Mouse (Mus musculus) common myeloid progenitor, adult 5-6 weeks (primary cell): ENCODE data around the gene Spint5. TPM values are rescaled to one million over a fixed set of nuclear protein-coding genes. Genes with fewer than 3 reads are reported as not detected.

Experiments used
- ATAC-seq: replicated peaks from 2 replicates; pipeline ENCODE4 v1.8.0; 2016; ENCODE audit warnings: low read depth, mild to moderate bottlenecking, moderate TSS enrichment, inconsistent platforms; ENCODE audit not compliant: poor library complexity, severe bottlenecking
- total RNA-seq: library from RNA; stranded (forward); fragments of 200-1000, 187-1606 nt; gene quantifications from 2 replicates; pipeline ENCODE4 v1.2.3, GENCODE M21; 2017

Spint5 gene
- total RNA-seq, 1 experiment from 2014 or later: not detected

DNA sequence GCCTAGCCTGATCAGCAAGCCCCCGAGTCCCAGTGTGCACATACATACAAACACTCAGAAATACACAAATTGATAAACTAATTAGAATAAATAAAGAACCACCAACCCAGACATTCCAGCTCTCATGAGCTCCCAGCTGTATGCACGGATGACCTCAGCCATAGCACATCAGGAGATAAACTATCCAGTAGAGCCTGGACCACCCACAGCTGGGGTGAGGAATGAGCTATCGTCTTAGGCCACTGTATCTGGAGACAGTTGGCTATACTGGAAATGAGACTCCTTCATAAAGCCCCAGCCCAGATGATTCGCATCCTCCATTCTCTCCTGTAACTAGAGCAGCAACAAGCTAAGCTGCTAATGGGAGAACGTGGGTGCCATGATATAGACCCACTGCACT is 19.7 kb downstream of the Spint5 start:
- no peak for ATAC-seq

DNA sequence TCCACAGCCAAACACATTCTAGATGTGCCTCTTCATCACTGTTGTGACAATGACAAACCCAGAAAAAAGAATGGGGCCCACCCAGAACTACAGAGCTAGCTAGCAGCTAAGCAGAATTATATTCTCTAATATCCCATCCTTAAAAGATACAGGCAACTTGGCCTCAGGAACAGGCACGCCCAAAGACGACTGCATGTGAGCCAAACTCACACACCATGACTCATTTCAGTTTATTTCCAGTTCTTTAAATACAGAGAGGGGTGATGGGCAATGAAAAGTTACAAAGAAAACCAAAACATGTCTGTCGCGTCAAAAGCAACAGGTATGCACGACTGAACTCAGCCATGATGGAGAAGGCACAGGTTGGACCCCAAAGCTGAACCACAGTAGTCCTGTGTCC is 20.3 kb downstream of the Spint5 start:
- ATAC-seq: no peak

DNA sequence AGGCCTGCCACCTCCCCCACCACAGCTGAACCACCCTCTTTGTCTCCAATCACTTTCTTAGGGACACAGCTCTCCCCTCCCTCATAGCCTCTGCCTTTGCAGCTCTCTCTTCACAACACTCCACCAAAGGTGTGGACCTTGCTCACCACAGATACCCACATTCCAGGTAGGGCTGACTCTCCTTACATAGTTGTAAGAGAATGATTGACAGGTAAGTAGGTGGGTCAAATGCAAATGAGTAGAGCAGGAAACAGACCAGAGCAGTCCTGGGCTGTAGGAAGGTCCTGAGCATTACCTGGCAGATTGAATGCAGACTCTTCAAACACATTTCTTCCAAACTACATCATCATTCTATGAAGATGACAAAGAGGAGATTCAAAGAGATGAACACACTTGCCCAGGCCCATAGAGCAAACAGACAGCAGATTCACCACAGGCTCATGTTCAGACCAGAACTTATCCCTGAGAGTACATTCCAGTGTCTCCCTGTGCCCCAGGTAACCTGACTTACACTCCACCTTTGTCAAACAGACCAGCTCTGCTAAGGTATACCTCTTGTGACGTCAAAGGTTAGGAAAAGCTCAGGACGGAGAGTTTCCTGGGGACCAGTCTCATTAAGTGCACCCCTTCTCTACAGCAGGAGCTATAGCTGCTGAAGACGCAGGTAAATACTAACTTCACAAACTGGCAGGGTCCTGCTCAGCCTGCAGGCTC is 22.4 kb downstream of the Spint5 start:
- ATAC-seq: no peak

DNA sequence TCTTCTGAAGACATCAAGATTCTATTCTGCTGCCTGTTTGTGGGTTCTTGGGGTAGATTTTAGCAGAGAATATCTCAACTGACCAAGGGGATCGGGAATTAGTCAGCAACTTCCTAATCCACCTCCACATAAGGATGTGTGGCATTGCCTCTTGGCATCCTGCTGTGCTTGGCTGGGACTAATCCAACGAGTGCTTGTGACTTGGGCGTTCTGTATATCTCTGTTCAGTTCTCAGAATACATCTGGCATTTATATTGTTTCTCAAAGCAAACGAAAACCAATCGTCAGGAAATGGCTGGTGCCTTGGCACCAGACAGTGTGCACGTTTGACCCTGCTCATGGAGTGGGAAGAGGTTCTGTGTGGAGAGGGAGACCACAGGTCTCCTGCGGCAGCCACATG is 24.8 kb downstream of the Spint5 start:
- ATAC-seq: no peak

DNA sequence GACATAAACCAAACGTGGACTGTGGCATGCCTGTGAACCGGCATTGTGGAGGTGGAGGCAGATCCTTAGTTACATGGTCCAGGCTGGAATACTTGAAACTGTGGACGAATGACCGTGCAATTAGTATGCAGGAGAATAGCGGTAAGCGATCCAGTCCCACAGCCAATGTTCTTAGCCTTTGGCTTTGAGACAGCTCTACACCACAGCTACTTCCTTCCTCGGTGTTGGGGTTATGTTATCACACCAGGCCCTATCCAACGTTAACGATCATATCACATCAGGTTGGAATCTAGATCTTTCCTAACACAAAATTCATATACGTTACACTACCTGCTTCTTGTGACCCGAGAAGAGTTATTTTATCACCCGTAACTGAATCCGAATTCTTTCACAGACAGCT is 29.9 kb downstream of the Spint5 start:
- ATAC-seq: peak; percentile 58

DNA sequence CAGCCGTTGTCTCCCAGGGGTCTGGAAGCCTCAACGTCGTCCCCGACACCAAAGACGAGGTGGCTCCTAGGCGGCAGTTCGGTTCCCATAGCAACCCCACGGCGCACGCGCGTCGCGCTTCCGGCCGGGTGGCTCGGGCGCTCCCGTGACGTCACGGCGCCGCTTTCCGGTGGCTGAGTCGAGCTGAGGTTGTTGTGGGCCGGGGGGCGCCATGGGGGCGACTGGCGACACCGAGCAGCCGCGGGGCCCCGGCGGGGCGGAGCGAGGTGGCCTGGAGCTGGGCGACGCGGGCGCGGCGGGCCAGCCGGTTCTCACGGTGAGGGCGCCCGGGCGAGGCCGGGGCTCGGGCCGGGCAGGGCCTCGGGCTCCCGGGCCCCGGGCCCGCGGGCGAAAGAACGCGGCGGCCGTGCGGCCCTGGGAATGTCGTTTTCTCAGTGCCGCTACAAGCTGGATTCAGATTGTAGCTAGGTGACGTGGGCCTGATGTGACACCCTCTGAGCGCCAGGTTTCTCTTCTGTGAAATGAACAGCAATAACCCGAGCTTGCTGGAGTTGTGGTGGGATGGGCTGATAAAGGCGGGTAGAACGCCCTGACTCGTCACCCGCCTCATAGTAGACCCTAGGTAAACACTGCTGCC is 30.9 kb downstream of the Spint5 start, which contains the start of the genes Wfdc3 and Dnttip1:
TSS of gene Wfdc3 (minus strand) at position 89 of the 637 bp plus-strand sequence.
TSS of gene Dnttip1 (plus strand) at position 141 of the 637 bp plus-strand sequence.
- ATAC-seq: peak; percentile 82

DNA sequence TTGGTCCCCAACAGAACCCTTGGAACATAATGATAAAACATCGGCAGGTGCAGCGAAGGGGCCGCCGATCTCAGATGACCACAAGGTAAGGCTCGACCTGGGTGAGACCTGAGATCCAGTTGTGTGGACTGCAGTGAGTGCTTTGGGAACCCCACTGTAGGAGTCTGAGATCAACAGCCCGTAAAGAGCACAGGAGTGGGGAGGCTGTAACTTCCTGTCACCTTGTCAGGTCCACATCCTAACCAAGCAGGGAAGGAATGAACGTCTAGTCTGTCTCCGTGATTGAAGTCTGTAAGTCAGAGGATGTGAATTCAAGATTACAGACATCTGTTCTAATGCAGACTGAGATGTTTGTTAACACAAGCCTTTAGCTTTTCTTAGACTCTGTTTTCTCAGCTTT is 31.6 kb downstream of the Spint5 start:
- ATAC-seq: 0 out of 2 replicates have a peak, but pooled peaks have one; percentile 7

DNA sequence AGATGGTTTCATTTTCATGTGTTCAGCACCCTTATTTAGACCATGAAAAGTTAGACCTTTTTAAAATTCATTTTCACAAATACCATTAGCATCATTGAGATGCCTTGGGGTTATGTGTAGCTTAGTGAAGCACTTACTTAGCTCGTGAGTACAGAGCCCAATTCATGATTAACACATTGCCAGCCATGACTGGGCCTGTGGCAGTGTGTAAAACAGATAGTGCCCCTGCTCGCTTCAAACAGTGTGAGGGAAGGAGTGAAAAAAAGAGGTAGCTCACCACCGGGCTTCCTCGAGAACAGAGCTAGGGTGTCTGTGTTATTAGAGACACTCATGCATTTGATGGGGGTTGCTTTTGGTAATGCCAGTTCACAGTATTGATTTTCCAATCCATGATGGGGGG is 33.1 kb downstream of the Spint5 start:
- ATAC-seq: no peak

DNA sequence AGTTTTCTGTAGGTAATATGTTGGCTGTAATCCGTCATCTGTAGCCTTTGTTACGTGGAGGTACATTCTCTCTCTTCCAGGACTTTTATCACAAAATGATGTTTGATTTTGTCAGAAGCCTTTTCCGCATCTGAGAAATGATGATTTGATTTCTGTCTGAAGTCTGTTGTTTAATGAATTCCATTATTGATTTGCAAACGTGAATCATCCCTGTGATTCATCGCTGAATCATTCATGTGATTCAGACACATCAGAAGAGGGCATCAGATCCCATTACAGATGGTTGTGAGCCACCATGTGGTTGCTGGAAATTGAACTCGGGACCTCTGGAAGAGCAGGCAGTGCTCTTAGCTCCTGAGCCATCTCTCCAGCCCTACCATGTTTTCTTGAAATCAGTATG is 33.9 kb downstream of the Spint5 start:
- no peak for ATAC-seq

DNA sequence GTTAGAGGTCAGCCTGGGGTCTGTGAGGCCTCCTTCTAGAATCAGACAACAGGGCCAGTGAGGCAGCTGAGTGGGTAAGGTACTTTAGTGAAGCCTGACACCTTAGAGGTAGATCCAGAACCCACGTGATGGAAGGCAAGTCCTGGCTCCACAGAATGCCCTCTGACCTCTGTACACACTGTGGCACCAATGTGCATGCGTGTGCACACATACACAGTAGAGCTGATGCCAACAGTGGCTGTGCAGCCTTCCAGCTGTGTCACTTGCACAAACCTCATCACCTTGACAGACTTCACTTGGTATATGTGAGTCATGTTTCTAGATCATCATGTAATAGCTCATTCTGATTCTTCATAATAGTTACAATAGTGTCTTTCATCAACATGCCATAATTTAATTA is 37.3 kb downstream of the Spint5 start:
- ATAC-seq: no peak

DNA sequence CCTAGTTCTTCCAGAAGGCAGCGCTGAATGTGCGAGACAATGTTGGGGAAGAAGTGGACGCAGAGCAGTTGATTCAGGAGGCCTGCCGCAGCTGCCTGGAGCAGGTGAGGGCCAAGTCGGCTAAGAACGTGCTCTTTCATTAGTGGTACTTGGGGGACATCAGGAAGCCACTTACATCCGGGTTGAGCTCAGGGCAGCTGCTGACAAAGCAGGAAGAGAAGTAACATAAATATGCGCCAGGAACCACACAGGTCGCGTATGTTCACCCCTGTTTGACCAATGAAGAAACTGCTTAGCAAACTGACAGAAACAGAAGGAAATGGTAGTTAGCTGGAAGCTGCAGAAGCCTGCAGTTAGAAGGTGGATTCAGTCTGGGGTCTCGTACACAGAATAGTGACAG is 39.0 kb downstream of the Spint5 start:
- ATAC-seq: peak; percentile 47; the same call in 1 of the 2 replicates

DNA sequence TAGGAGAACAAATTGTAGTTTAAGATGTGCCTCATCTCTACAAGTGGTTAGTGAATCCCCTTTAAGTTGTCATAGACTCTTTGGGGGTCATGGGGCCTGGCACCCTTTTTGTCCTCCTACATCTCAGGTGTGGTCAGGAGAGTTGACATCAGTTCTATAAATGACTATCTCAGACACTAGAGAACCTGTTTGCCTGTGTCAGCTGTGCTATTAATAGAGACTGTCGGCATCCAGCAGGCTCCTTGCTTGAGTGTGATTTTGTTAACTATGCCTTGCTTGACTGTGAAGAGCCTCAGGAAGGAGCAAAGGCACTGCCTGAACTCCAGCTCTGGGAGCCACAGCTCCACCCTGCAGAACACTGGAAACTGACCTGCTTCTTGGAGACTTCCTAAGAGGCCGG is 39.7 kb downstream of the Spint5 start:
- ATAC-seq: no peak

DNA sequence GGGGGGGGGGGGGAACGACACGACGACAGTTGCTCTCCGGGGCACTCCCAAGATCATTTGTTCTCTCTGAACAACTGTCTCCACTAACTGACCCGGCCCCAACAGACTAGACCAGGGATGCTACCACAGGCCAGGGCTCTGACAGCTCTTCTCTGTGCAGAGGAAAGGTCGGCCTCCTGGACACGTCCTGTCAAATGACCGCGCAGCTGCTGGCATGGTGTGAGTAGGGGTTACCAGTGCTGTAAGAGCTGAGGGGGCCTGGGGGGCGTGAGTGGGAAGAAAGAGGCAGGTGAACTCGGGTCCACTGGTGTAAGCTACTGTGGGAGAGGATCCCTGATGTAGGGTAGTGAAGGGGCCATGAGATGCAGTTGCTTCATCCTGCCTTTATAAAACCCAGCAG is 42.7 kb downstream of the Spint5 start:
- no peak for ATAC-seq

DNA sequence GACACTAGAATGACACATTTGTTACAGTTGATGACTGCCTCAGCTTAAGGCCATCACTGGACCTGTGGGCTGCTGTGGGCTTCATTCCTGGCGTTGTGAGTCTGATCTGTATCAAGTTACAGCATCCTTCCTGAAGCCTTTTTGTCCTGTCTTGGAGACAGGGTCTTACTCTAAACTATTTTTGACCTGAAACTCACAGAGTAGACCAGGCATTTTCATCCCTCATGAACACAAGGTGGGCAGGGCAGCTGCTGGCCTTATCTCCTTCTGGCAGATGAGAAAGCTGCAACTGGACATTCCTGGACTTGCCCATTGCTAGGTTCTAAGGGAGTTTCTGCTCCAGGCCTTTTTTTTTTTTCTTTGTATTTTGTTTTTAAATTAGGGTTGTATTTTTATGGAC is 43.6 kb downstream of the Spint5 start:
- no peak for ATAC-seq

DNA sequence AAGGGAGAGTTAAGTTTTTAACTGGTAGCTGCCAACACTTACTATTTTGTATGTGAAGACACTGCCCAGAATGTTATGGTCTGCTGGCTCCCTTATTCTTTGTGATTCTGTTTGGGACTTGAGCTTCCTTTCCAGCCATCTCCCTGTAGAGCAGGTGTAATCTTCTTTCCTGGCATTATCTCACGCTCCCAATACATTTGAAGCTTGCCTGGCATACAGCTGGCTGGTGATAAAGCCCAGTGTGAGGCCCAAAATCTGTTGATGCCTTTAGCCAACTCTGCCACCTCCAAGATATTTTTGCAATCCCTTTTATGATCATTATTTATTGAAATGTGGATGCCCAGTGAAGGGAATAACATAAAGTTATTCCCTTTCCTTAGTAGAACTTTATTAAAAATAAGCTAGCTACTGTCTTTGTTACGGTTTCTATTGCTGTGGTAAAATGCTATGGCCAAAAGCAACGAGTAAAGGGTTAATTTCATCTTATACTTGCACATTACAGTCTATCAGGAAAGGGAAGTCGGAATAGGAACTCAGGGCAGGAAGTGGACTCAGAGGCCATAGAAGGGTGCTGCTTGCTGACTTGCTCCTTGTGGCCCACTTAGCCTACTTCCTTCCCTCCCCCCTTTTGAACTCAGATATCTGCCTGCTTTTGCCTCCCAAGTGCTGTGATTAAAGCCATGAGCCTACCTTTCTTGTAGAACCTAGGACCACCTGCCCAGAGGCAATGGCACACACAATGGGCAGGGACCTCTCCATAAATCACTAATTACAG is 45.1 kb downstream of the Spint5 start:
- no peak for ATAC-seq

DNA sequence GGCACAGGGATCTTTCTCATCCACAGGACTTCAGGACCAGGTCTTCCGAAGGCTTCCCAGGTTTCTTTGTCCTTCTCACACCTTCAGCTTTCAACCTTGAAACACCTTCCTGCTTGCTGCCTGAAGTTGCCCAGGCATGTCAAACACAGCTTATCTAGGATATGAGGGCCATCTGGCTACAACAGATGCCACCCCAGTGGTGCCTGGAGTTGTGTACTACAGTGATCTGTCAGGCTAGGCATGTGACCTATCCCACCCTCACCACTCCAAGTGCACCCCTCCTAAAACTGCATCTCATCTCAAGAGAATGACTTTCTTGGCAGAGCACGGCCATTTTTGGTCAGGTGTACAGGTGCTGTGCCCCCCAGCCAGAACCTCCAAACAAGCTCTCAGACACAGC is 46.4 kb downstream of the Spint5 start:
- ATAC-seq: peak; percentile 53; the same call in 1 of the 2 replicates

DNA sequence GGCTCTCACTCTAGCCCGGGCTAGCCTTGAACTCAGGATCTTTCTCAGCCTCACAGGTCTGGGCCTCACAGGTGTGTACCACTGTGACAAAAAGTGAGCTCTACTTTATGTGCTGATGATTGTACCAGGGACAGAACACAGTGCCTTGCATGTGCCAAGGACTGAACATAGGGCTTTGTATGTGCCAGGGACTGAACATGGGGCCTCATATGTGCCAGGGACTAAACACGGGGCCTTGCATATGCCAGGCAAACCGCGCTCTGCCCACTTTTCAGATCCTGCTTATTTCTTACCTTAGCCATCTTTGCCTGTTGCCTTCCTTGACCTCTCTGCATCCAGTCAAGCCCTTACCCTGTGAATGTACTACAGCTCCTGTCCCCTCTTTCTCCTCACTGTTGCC is 46.9 kb downstream of the Spint5 start:
- ATAC-seq: no peak

DNA sequence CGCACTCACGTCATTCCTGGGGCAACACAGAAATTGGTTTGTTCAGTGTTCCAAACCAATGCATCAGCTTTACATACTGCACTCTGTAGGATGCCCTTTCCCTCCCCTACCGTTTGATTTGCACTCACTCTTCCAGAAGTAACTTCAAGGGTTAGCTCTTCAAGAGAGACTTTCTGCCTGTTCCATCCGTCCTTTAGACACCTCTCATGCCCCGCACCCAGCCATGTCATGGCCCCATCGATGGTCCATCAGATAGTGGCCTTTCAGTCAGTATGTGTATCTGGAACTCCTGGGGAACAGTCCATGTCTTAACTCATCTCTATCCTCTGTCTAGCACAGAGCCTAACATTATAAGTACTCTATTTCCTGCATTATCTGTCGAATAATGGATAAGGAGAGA is 47.5 kb downstream of the Spint5 start:
- no peak for ATAC-seq

DNA sequence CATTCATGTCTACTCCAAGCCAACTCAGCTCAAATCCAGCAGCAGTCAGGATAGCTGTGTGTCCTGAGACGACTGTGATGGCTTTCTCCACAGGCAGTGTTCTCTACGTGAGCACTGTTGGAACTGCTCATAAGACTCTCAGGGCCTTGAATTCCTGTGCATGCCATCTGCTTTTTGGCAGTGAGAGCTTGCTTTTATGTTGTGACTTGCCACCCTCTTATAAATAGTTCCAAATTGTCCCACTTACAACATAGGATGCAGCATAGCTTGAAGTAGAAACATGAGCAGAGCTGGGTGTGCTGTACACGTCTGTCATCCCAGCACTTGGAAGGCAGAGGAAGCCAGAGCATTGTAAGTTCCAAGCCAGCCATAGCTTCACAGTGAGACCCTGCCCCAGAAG is 50.7 kb downstream of the Spint5 start:
- no peak for ATAC-seq
